Mouse (Mus musculus) adrenal gland (tissue): ENCODE results near the gene Bphl.

Source experiments
- intact Hi-C: fragments of 180-260 bp; cut with DNase I; formaldehyde crosslinking; loops from one replicate; pipeline ENCODE4 v1.15.1; 2025
- long read RNA-seq, 2 experiments: library from polyadenylated mRNA; unstranded; transcript quantifications; one replicate each; pipeline ENCODE4 v2.0.0; 2020; ENCODE audit warnings: borderline replicate concordance in 1 of 2; ENCODE audit not compliant: insufficient replicate concordance in 1 of 2

The Bphl gene
- long read RNA-seq, experiment 1, transcript Bphl-201 (7 exons, 1,253 nt): major isoform, 150 of 158 reads
- long read RNA-seq, experiment 1, partial matches to known transcripts: 5 of 158 reads
- long read RNA-seq, experiment 1, other reads (novel, unspliced or antisense): 3 of 158 reads
- long read RNA-seq, experiment 2, transcript Bphl-201 (7 exons, 1,253 nt): major isoform, 146 of 155 reads
- long read RNA-seq, experiment 2, partial matches to known transcripts: 3 of 155 reads
- long read RNA-seq, experiment 2, other reads (novel, unspliced or antisense): 5 of 155 reads

GRCm38 (mm10) chr13:34037172-34038055 lies at the start of gene Bphl:
TSS of gene Bphl (plus strand) at chr13:34037597.
- intact Hi-C loops: no loop called here

GRCm38 (mm10) chr13:33989625-33990024 lies 47.8 kb upstream of the Bphl start:
- intact Hi-C loops: no loop called here

GRCm38 (mm10) chr13:33995197-33995596 lies 42.2 kb upstream of the Bphl start:
- intact Hi-C loops: no loop called here

- intact Hi-C loops: no loop called here
Observed at GRCm38 (mm10) chr13:34002058-34003006, 35.1 kb upstream of the Bphl start, which contains the start of the genes Ripk1 and Serpinb6a. TSS of gene Ripk1 (plus strand) at chr13:34002363. TSS of gene Serpinb6a (minus strand) at chr13:34002794.

- intact Hi-C loops: no loop called here
Observed at GRCm38 (mm10) chr13:34003058-34003457, 34.3 kb upstream of the Bphl start.

GRCm38 (mm10) chr13:34007234-34007633 lies 30.2 kb upstream of the Bphl start:
- intact Hi-C loops: no loop called here

- intact Hi-C loops: no loop called here
Observed at GRCm38 (mm10) chr13:34016927-34017569, 20.3 kb upstream of the Bphl start.

GRCm38 (mm10) chr13:34018521-34018920 lies 18.9 kb upstream of the Bphl start:
- intact Hi-C loops: no loop called here

GRCm38 (mm10) chr13:34021998-34022397 lies 15.4 kb upstream of the Bphl start:
- intact Hi-C loops: no loop called here

GRCm38 (mm10) chr13:34032041-34032440 lies 5.4 kb upstream of the Bphl start:
- intact Hi-C loops: no loop called here

- intact Hi-C loops: no loop called here
Observed at GRCm38 (mm10) chr13:34035424-34035823, 2.0 kb upstream of the Bphl start.

GRCm38 (mm10) chr13:34036726-34037125 lies 671 bp upstream of the Bphl start:
- intact Hi-C loops: no loop called here

GRCm38 (mm10) chr13:34038056-34038432 lies 647 bp downstream of the Bphl start:
- intact Hi-C loops: no loop called here

- intact Hi-C loops: no loop called here
Observed at GRCm38 (mm10) chr13:34038901-34039341, 1.5 kb downstream of the Bphl start.

- intact Hi-C loops: no loop called here
Observed at GRCm38 (mm10) chr13:34040091-34040490, 2.7 kb downstream of the Bphl start.

- intact Hi-C loops: no loop called here
Observed at GRCm38 (mm10) chr13:34043716-34044393, 6.5 kb downstream of the Bphl start.

- intact Hi-C loops: loop anchor here (1.0 to 5.0 kb wide), 2 partner anchors 110 to 592 kb away; no protein-coding TSS in a partner anchor
Observed at GRCm38 (mm10) chr13:34045511-34046249, 8.3 kb downstream of the Bphl start.

GRCm38 (mm10) chr13:34046421-34047012 lies 9.1 kb downstream of the Bphl start:
- intact Hi-C loops: loop anchor here (1.0 to 5.0 kb wide), 2 partner anchors 109 to 591 kb away; no protein-coding TSS in a partner anchor

- intact Hi-C loops: loop anchor here (5.0 kb wide), 1 partner anchor 590 kb away; no protein-coding TSS in a partner anchor
Observed at GRCm38 (mm10) chr13:34047526-34047925, 10.1 kb downstream of the Bphl start.
